10 mouse cellular contexts compared by ENCODE assay signal in the genomic region with DNA sequence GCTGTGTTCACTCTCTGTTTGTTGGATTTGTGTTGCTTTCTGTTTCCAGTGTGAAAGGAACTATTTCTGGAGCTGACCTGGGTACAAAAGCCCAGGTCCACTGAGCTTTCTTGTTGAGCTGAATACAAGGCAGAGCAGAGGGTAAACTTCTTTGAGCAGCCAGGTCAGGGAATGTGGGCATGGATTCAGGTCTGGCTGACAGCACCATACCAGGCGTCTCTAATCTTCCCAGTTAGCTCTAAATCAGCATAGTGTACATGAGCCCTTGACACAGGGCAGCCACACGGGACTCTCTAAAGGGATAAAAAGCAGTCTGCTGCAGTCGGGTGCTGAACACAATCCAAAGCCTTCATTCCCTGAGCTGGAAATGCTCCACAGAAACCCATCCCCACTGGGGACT.
DNase-seq lines count a peak whose midpoint lies in the region; ATAC-seq and TF ChIP-seq lines count a peak whose summit lies in the region.
"Had no signal": no experiment of that assay in that cellular context is flagged by ENCODE, and none has a peak within 500 bp of the region (broad histone marks: within the 10 kb centered on the region; RNA-seq: fewer than 3 reads in every experiment).

No protein-coding gene starts in this region.

- ATAC-seq in intestine, embryonic 15.5 days = 0 out of 2 replicates have a peak, but pooled peaks have one; percentile 20
- ATAC-seq in intestine, postnatal 0 days = no peak
- no peak for ATAC-seq in midbrain, postnatal 0 days (ENCODE audit: low FRiP score)
- ATAC-seq in midbrain, embryonic 13.5 days = no peak
- ATAC-seq: lung, postnatal 0 days had no signal

- H3K27ac ChIP-seq in intestine, embryonic 15.5 days = no peak overlapping the region
- no peak overlapping the region for H3K27ac ChIP-seq in intestine, postnatal 0 days (ENCODE audit: low read depth, low read length)
- no peak overlapping the region for H3K27ac ChIP-seq in midbrain, postnatal 0 days (ENCODE audit: low read depth, low read length)
- no peak overlapping the region for H3K27ac ChIP-seq in midbrain, embryonic 13.5 days

- no peak overlapping the region for H3K9ac ChIP-seq in intestine, embryonic 15.5 days
- H3K9ac ChIP-seq in intestine, postnatal 0 days (ENCODE audit: low read depth, low read length) = no peak overlapping the region
- no peak overlapping the region; the same call in 1 of the 2 replicates for H3K9ac ChIP-seq in midbrain, postnatal 0 days (replicated peaks; ENCODE audit: low read length, poor library complexity, severe bottlenecking)
- no peak overlapping the region for H3K9ac ChIP-seq in midbrain, embryonic 13.5 days (replicated peaks)

- peak; percentile 22 to 39 for DNase-seq in cerebellum, postnatal 10 days
- no peak for DNase-seq in cerebellum, postnatal 36 days
- DNase-seq in midbrain, postnatal 0 days (ENCODE audit: low spot score) = peak; percentile 35
- DNase-seq in kidney, postnatal 25 days = peak; percentile 31 to 55
- DNase-seq in B cell, adult 2 months = no peak
- DNase-seq: adrenal gland, postnatal 14 days had no signal

- no peaks in the 10 kb centered on the region for H3K36me3 ChIP-seq in intestine, embryonic 15.5 days
- no peaks in the 10 kb centered on the region for H3K36me3 ChIP-seq in intestine, postnatal 0 days (ENCODE audit: control insufficient read depth, insufficient read depth)
- no peaks in the 10 kb centered on the region for H3K36me3 ChIP-seq in midbrain, postnatal 0 days (ENCODE audit: insufficient read depth, low read length)
- no peaks in the 10 kb centered on the region for H3K36me3 ChIP-seq in midbrain, embryonic 13.5 days

- peaks cover 8% of the 10 kb centered on the region; the same call in 1 of the 2 replicates for H3K4me1 ChIP-seq in intestine, embryonic 15.5 days (replicated peaks)
- no peaks in the 10 kb centered on the region for H3K4me1 ChIP-seq in intestine, postnatal 0 days (replicated peaks; ENCODE audit: control insufficient read depth, insufficient read depth, low read length)
- H3K4me1 ChIP-seq in midbrain, postnatal 0 days (ENCODE audit: insufficient read depth, low read length) = 0 out of 2 replicates have a peak, but pooled peaks cover 3% of the 10 kb centered on the region
- H3K4me1 ChIP-seq in midbrain, embryonic 13.5 days (replicated peaks) = peaks cover 16% of the 10 kb centered on the region

- WGBS in intestine, embryonic 15.5 days = 37% methylated on average over 3 of the region's 3 CpGs
- 49% methylated on average over 3 of the region's 3 CpGs for WGBS in intestine, postnatal 0 days
- WGBS in midbrain, postnatal 0 days = 19% methylated on average over 3 of the region's 3 CpGs
- WGBS in midbrain, embryonic 13.5 days = 5% methylated on average over 3 of the region's 3 CpGs

- no peak overlapping the region for H3K4me2 ChIP-seq in intestine, embryonic 15.5 days (replicated peaks)
- H3K4me2 ChIP-seq in intestine, postnatal 0 days (replicated peaks; ENCODE audit: low read depth) = no peak overlapping the region
- H3K4me2 ChIP-seq in midbrain, postnatal 0 days (ENCODE audit: low read depth, low read length, poor library complexity, severe bottlenecking) = no peak overlapping the region
- no peak overlapping the region for H3K4me2 ChIP-seq in midbrain, embryonic 13.5 days (replicated peaks)

- no peaks in the 10 kb centered on the region for H3K9me3 ChIP-seq in intestine, embryonic 15.5 days
- no peaks in the 10 kb centered on the region for H3K9me3 ChIP-seq in intestine, postnatal 0 days (ENCODE audit: control insufficient read depth)
- H3K9me3 ChIP-seq in midbrain, postnatal 0 days (ENCODE audit: low read length) = no peaks in the 10 kb centered on the region
- no peaks in the 10 kb centered on the region for H3K9me3 ChIP-seq in midbrain, embryonic 13.5 days

- no peak for TF ChIP-seq CTCF in intestine, postnatal 0 days (IDR thresholded peaks at IDR 0.05; ENCODE audit: low read depth)
- TF ChIP-seq CTCF in midbrain, postnatal 0 days (IDR thresholded peaks at IDR 0.05) = no peak

- no peaks in the 10 kb centered on the region for H3K27me3 ChIP-seq in intestine, embryonic 15.5 days (replicated peaks)
- no peaks in the 10 kb centered on the region for H3K27me3 ChIP-seq in intestine, postnatal 0 days (replicated peaks; ENCODE audit: control insufficient read depth, insufficient read depth, low read length)
- H3K27me3 ChIP-seq in midbrain, postnatal 0 days (ENCODE audit: insufficient read depth, low read length) = no peaks in the 10 kb centered on the region; the same call in 1 of the 2 replicates
- 0 out of 2 replicates have a peak, but pooled peaks cover 5% of the 10 kb centered on the region for H3K27me3 ChIP-seq in midbrain, embryonic 13.5 days

- H3K4me3 ChIP-seq in intestine, embryonic 15.5 days (replicated peaks) = no peak overlapping the region
- no peak overlapping the region for H3K4me3 ChIP-seq in intestine, postnatal 0 days (ENCODE audit: low read depth, low read length)
- H3K4me3 ChIP-seq in midbrain, postnatal 0 days (ENCODE audit: low read depth, low read length) = no peak overlapping the region
- H3K4me3 ChIP-seq in midbrain, embryonic 13.5 days (replicated peaks) = no peak overlapping the region

Comparison
In these comparisons a context has a peak if more than half of its experiments do, and no peak if none do; other contexts are left out.
1. DNase-seq: peak in cerebellum, postnatal 10 days (2 of 2), midbrain, postnatal 0 days (single experiment) and kidney, postnatal 25 days (2 of 2); none in cerebellum, postnatal 36 days (0 of 2) and B cell, adult 2 months (0 of 2).